Mouse (Mus musculus): ENCODE measurements around the gene Tecta.

The Tecta gene

GRCm38 (mm10) chr9:42320616-42321015 lies 79.1 kb downstream of the Tecta start:
- DNase-seq (ENCODE audit: inconsistent ontology term), result no peak

GRCm38 (mm10) chr9:42318455-42318987 lies 81.2 kb downstream of the Tecta start:
- no peak for DNase-seq (ENCODE audit: inconsistent ontology term)

- peak; percentile 24 for DNase-seq (ENCODE audit: inconsistent ontology term)
Observed at GRCm38 (mm10) chr9:42317337-42317736, 82.4 kb downstream of the Tecta start.

GRCm38 (mm10) chr9:42315816-42316215 lies 83.9 kb downstream of the Tecta start:
- DNase-seq (ENCODE audit: inconsistent ontology term), result peak; percentile 67

GRCm38 (mm10) chr9:42314959-42315358 lies 84.8 kb downstream of the Tecta start:
- peak; percentile 39 for DNase-seq (ENCODE audit: inconsistent ontology term)

GRCm38 (mm10) chr9:42314388-42314787 lies 85.3 kb downstream of the Tecta start:
- DNase-seq (ENCODE audit: inconsistent ontology term), result no peak

- DNase-seq (ENCODE audit: inconsistent ontology term), result peak; percentile 30
Observed at GRCm38 (mm10) chr9:42313872-42314271, 85.9 kb downstream of the Tecta start.

GRCm38 (mm10) chr9:42311311-42311710 lies 88.4 kb downstream of the Tecta start:
- DNase-seq (ENCODE audit: inconsistent ontology term), result no peak

- no peak for DNase-seq (ENCODE audit: inconsistent ontology term)
Observed at GRCm38 (mm10) chr9:42303894-42304293, 95.8 kb downstream of the Tecta start.

- DNase-seq (ENCODE audit: inconsistent ontology term), result no peak
Observed at GRCm38 (mm10) chr9:42301082-42301633, 98.6 kb downstream of the Tecta start.

- DNase-seq (ENCODE audit: inconsistent ontology term), result no peak
Observed at GRCm38 (mm10) chr9:42296297-42296922, 103.3 kb downstream of the Tecta start.

GRCm38 (mm10) chr9:42294131-42294530 lies 105.6 kb downstream of the Tecta start:
- no peak for DNase-seq (ENCODE audit: inconsistent ontology term)

- no peak for DNase-seq (ENCODE audit: inconsistent ontology term)
Observed at GRCm38 (mm10) chr9:42293596-42293995, 106.1 kb downstream of the Tecta start.

- DNase-seq (ENCODE audit: inconsistent ontology term), result no peak
Observed at GRCm38 (mm10) chr9:42293051-42293450, 106.7 kb downstream of the Tecta start.

GRCm38 (mm10) chr9:42279676-42280075 lies 120.1 kb downstream of the Tecta start:
- no peak for DNase-seq (ENCODE audit: inconsistent ontology term)

Data from Muller cell, postnatal 12 days (primary cell).